Comparison of ENCODE assay signal across 14 mouse cellular contexts in genomic region chr9:70439959-70440358, GRCm38 (mm10). TPM values are rescaled to one million over a fixed set of nuclear protein-coding genes. Genes with fewer than 3 reads are reported as not detected.
DNase-seq lines count a peak whose midpoint lies in the region.
"Had no signal": no experiment of that assay in that cellular context is flagged by ENCODE, and none has a peak within 500 bp of the region (broad histone marks: within the 10 kb centered on the region; RNA-seq: fewer than 3 reads in every experiment).

No protein-coding gene starts in this region.

- DNase-seq in kidney, adult 8-10 months = peak; percentile 15 to 20
- DNase-seq in kidney, adult 18-20 months = no peak
- DNase-seq in heart, postnatal 14 days = peak; percentile 34 to 49
- DNase-seq in kidney, postnatal 14 days = peak; percentile 69
- DNase-seq in lung, postnatal 14 days = peak; percentile 23
- no peak for DNase-seq in c-Kit-positive CD71-positive TER-119-positive erythroid progenitor cells, embryonic 14.5 days (ENCODE audit: low spot score)
- no peak for DNase-seq in adrenal gland, postnatal 4 days (ENCODE audit: low spot score in 2 of 2)
- DNase-seq in embryo, embryonic 11 days = no peak
- DNase-seq: adrenal gland, postnatal 25 days; cerebellum, adult 9-10 months; gastrocnemius, adult 2 months; liver, postnatal 0 days; right cerebral cortex, postnatal 14 days; thymus, adult 2 months had no signal

- intact Hi-C loops in heart, postnatal 14 days (cut with DNase I) = no loop called here

RNA-seq across cellular contexts. Expression of gene Ccnb2, which starts 18.6 kb away (rescaled TPM):
- total RNA-seq in heart, postnatal 14 days (2021) = 1 to 10 TPM; 6.1 to 9.9 TPM
- 10 to 100 TPM; 42.4 to 46.1 TPM for total RNA-seq in adrenal gland, postnatal 4 days (2021)

Comparison
In these comparisons a context has a peak if more than half of its experiments do, and no peak if none do; other contexts are left out.
1. DNase-seq: peak in kidney, adult 8-10 months (2 of 2), heart, postnatal 14 days (2 of 2), kidney, postnatal 14 days (single experiment) and lung, postnatal 14 days (single experiment); none in kidney, adult 18-20 months (single experiment), c-Kit-positive CD71-positive TER-119-positive erythroid progenitor cells, embryonic 14.5 days (single experiment), adrenal gland, postnatal 4 days (0 of 2) and embryo, embryonic 11 days (single experiment).